Mouse (Mus musculus) urinary bladder, adult 18-20 months (tissue): ENCODE data around the gene Fbxw7.

Experiments used
- DNase-seq, 2 experiments: peaks; one replicate each; pipeline ENCODE4 v3.0.0; 2022; ENCODE audit warnings: low spot score in 2 of 2, mixed read lengths in 2 of 2

Fbxw7 gene

DNA sequence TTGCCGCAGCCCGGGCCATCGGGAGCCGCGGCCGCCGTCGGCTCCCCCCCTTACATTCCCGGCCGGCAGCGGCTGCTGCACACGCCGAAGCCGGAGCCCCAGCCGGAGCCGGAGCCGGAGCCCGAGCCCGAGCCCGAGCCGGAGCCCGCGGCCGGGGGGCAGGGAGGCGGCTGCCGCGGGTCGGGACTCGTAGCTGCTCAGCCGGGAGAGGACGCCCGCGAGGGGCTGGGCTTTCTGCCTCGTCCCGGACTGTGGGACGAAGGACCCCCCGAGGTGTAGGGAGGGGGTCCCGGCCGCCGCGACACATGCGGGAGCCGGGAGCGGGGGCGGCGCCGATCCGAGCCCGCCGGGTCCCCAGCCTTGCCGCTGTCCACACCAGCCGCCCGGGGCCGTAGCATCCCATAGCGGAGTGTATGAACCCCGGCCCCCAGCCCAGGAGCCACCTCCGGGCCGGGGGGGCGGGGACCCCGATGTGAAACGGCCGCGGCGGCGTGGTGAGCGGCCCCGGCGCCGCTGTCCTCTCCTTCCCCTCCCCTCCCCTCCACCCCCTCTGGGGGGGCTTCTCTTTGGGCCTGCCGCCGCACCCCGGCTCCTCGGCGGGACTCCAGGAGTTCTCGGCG lies at the start of gene Fbxw7:
Fbxw7 (plus strand) TSS at position 507 of the 620 bp plus-strand sequence.
- DNase-seq, result no peak

- DNase-seq, result no peak
Observed at GRCm38 (mm10) chr3:84768940-84769339, 46.1 kb upstream of the Fbxw7 start.

GRCm38 (mm10) chr3:84769411-84769810 lies 45.7 kb upstream of the Fbxw7 start:
- no peak for DNase-seq

DNA sequence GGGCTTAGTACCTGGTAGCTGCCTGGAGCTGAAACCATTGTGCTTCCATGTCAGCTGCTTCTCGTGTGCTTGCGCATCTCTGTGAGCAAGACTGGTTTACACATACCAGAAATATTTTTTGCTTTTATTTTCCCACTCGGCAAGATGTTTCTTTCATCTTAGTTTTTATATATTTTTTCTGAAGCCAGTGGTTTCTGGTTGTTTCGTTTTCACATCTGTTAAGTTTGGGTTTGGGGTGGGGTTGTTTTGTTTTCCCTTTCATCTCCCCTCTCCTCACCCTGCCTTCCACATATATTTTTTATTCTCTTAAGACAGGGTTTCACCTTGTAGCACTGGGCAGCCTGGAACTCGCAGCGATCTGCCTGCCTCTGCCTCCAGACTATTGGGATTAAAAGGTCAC lies 44.5 kb upstream of the Fbxw7 start:
- DNase-seq, result no peak

DNA sequence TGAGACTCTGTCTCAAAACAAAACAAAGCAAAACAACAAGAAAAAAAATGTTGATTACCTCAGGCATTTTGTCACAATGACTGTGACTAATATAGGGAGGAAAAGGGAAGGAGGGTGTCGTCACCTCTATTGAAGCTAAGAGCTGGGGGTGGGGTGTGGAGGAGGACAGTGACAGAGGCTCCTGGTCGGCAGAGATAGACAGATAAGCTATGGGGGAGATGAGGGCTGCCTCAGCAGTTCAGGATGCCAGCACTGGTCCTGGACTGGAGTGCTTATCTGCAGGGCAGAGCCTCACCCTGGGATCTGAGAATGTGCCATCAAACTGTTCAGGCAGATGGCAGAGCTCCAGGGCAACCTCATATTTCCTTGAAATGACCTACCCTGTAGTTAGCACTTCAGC lies 43.1 kb upstream of the Fbxw7 start:
- DNase-seq, result no peak

DNA sequence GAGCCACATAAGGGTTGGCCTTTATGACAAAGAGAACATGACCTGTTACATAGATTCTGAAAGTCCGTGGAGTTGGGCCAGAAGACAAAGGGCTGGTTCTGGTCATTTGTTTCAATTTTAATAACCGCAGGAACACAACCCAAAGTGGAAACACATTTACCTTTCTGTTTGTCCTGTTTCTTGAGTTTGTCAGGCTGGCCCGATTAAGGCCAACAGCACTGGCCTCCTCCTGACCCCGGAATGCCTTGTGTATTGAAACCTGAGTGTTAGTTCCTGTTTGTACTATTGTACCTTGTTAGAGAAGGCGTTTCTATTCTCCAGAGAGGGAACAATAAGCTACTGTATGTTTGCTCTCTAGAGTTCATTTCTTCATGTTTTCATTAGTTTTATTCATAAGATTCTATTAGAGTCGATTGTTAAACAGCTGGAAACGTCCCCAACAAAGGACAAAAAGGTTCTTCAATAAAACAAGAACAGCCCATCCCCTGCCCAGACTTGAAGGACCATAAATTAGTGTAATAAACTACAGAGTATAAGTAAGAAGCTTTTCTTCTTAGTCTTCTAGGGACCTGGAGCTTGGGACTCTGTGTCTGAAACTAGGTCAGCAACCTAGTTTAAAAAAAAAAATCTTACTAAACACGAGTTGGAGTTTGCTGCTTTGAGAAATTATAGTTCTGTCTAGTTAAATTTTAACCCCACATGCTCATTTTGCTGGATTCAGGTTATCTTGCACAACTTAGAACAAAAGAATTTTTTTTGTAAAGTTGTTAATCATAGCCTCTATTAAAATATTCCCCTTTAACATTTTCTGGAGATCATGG lies 40.6 kb upstream of the Fbxw7 start:
- no peak for DNase-seq

DNA sequence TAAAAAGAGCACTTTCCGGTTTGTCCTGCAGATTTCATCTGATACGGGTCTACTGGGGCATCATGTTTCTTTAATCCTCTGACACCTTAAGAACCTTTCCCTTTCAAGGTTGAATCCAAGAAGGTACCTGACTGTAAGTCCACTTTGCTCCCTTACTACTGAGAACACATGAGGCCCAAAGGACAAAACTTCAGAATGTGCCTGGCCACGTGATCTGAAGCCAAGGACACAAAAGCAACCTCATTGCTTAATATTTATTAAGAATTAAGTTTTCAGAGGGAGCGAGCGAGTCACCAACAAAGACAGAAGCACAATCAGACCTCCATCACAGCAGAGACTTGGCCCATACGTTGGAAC lies 40.0 kb upstream of the Fbxw7 start:
- DNase-seq, result no peak

- DNase-seq, result no peak
Observed at GRCm38 (mm10) chr3:84775577-84775976, 39.5 kb upstream of the Fbxw7 start.

DNA sequence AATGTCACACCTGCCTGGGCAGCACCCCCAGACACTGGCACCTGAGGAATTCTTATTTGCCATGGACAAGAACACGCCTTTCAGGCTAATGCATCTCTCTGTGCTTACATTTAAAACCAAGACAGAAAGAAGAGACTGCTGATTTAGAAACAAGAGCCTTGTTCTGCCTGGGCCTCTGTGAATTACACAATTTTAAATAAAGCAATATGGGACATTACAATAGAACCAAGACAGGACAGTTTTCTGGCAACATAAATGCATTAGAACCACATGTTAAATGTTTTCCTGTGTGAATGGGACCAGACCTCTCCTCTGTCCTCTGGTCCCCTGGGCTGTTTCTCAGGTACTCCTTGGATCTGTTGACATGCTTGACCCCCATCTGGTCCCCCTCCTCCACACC lies 39.0 kb upstream of the Fbxw7 start:
- DNase-seq, result no peak

DNA sequence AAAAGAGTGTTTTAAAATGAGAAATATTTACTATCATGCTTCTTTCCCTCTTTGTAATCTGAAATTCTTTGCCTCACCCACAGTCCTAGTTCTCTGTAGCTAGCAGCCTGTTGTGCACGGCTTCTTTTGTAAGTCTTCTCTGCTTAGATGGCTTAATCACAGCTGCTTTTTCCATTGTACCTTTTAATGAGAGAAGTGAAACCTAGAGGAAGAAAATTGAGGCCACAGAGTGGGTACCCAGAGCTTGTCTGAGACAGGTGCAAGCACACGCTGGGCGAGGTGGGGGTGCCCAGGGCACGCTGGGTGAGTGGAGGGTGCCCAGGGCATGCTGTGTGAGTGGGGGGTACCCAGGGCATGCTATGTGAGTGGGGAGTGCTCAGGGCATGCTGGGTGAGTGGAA lies 27.2 kb upstream of the Fbxw7 start:
- no peak for DNase-seq

- no peak for DNase-seq
Observed at GRCm38 (mm10) chr3:84804036-84804435, 11.0 kb upstream of the Fbxw7 start.

GRCm38 (mm10) chr3:84806206-84806605 lies 8.9 kb upstream of the Fbxw7 start:
- DNase-seq, result no peak

DNA sequence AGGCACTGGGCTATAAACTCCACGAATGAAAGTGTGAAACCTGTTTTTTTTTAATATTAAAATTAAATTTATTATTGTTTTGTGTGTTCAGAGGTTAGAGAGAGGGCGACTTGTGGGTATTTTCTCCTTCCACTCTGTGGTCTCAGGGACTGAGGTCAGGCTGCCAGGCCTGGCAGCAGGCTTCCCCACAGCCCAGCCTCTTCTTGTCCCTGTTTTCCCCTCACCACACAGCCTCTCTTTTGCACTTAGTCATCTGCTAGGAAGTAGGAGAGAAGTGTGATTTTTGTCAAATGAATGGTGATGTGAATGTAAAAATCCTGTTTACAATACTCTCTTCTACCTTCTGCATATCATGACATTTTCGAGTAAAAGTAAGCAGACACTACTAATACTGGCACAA lies 7.2 kb upstream of the Fbxw7 start:
- no peak for DNase-seq

- no peak for DNase-seq
Observed at GRCm38 (mm10) chr3:84808906-84809305, 6.2 kb upstream of the Fbxw7 start.

- DNase-seq, result no peak
Observed at GRCm38 (mm10) chr3:84810803-84811202, 4.3 kb upstream of the Fbxw7 start.

- DNase-seq, result no peak
Observed at GRCm38 (mm10) chr3:84813436-84814156, 1.5 kb upstream of the Fbxw7 start.

DNA sequence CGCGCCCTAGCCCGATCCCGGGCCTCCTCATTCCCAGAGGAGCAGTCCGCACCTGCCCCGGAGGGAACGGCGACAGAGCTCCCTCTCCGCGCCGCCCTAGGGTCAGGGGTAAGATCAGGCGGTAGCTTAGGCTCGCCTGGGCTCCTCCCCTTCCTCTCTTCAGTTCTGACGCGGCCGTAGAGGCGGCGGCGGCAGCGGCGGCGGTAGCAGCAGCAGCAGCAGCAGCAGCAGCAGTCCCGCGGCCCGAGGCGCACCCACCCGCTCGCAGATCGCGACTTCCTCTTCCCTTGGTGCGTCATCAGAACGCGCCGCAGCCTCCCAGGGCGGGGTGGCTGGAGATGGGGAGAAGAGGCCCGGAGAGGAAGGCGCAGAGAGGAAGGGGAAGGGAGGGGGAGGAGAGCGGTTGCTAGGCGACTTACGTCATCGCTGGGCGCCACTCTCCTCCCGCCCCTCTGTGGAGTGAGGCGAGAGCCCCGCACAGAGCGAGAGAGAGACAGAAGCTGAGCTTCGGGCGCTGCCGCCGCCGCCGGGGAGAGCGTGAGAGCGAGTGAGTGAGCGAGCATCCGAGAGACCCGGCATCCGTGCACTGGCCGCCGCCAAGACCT lies 809 bp upstream of the Fbxw7 start:
- DNase-seq, result peak; percentile 99 to 100

DNA sequence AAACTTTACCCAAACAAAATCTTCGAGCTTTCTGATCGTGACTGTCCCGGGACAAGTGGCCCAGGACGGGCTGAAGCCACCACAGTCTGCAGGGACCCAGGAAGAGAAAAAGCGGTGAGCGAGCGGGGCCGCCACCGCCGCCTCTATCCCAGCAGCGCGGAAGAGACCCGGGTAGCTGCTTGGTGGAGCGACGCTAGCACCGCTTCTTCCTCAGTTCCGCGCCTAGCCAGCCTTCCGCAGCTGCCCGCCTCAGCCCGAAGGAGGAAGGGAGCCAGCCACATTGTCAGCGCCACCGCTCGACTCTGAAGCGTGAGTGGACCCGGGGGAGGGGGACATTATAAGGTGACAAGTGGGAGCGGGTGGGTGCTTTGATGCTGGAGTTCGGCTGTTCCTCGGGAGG lies 393 bp downstream of the Fbxw7 start:
- DNase-seq, result peak in 1 of 2 experiments; percentile 5

DNA sequence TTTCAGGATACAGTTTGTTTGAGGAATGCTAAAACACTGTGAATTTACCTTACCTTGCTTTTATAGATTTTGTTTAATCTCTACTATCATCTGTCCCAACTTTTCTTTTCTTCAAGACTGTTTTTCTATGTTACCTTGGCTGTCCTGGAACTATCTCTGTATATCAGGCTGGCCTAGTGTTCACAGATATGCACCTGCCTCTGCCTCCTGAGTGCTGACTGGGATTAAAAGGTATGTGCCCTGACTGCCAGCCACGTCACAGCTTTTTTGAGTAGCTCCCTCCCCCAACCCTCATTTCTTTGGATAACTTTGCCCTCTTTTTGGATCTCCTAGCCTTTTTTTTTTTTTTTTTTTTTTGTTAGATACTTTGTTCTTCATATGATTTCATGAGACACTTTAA lies 1.9 kb downstream of the Fbxw7 start:
- no peak for DNase-seq

- DNase-seq, result no peak
Observed at GRCm38 (mm10) chr3:84820654-84821201, 5.7 kb downstream of the Fbxw7 start.

GRCm38 (mm10) chr3:84825990-84826389 lies 10.9 kb downstream of the Fbxw7 start:
- no peak for DNase-seq

DNA sequence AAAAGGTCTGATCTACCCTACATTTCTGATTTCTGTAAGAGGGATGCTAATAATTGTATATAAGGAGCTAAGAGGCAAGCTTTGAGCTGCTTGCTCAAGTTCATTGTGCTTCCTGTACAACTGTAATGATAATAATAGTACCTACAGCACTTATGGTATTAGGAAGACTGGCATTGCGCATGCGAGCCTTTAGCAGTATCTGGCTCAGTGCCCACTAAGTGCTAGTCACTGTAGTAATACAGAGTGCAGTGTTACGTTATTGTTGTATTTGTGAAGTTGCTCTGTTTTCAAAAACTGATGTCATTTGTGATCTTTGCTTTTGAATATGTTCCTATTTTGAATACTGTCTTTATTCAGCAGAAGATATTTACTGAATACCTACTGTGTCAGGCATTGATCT lies 11.3 kb downstream of the Fbxw7 start:
- no peak for DNase-seq
